Mouse (Mus musculus): ENCODE measurements around the gene Sulf2. TPM values are rescaled to one million over a fixed set of nuclear protein-coding genes. Genes with fewer than 3 reads are reported as not detected.

Sulf2 gene
- polyA plus RNA-seq, 1 experiment from 2014 or later = 68.4 TPM

- Histone ChIP-seq H3K9me3 (ENCODE audit: control insufficient read depth, low read length) (no peaks in the 10 kb centered on the region), H3K4me1 (ENCODE audit: control insufficient read depth, insufficient read depth, low read length) (peaks cover 25% of the 10 kb centered on the region), H3K36me3 (ENCODE audit: control insufficient read depth, insufficient read depth, low read length) (peaks cover 10% of the 10 kb centered on the region; the same call in 1 of the 2 replicates), H3K27ac (ENCODE audit: low read length) (no peak overlapping the region), H3K4me3 (ENCODE audit: low read length) (no peak overlapping the region), H3K27me3 (replicated peaks; ENCODE audit: control insufficient read depth, insufficient read depth, low read length) (no peaks in the 10 kb centered on the region), H3K4me2 (ENCODE audit: low read depth, low read length) (no peak overlapping the region), H3K9ac (ENCODE audit: low read depth, low read length) (peak overlapping the region; percentile 9; the same call in 1 of the 2 replicates)
- ATAC-seq = peak; percentile 56; the same call in 1 of the 2 replicates
- 33% methylated on average over 16 of the region's 16 CpGs for WGBS
These were observed 19.6 kb downstream of the Sulf2 start for GRCm38 (mm10) chr2:166135711-166136485.

- Histone ChIP-seq H3K4me3 (ENCODE audit: low read length) (no peak overlapping the region), H3K4me2 (ENCODE audit: low read depth, low read length) (no peak overlapping the region), H3K27me3 (replicated peaks; ENCODE audit: control insufficient read depth, insufficient read depth, low read length) (no peaks in the 10 kb centered on the region), H3K27ac (ENCODE audit: low read length) (no peak overlapping the region), H3K36me3 (ENCODE audit: control insufficient read depth, insufficient read depth, low read length) (peaks cover 10% of the 10 kb centered on the region; the same call in 1 of the 2 replicates), H3K9ac (ENCODE audit: low read depth, low read length) (no peak overlapping the region), H3K4me1 (ENCODE audit: control insufficient read depth, insufficient read depth, low read length) (peaks cover 18% of the 10 kb centered on the region; the same call in 1 of the 2 replicates), H3K9me3 (ENCODE audit: control insufficient read depth, low read length) (no peaks in the 10 kb centered on the region)
- no peak for ATAC-seq
- 88% methylated on average over 4 of the region's 4 CpGs for WGBS
These were observed 26.7 kb downstream of the Sulf2 start for GRCm38 (mm10) chr2:166128756-166129155.

- H3K9ac ChIP-seq (ENCODE audit: low read depth, low read length) = no peak overlapping the region
- H3K4me1 ChIP-seq (ENCODE audit: control insufficient read depth, insufficient read depth, low read length) = peaks cover 21% of the 10 kb centered on the region; the same call in 1 of the 2 replicates
- no peak for ATAC-seq
- no peaks in the 10 kb centered on the region for H3K9me3 ChIP-seq (ENCODE audit: control insufficient read depth, low read length)
- H3K36me3 ChIP-seq (ENCODE audit: control insufficient read depth, insufficient read depth, low read length) = peaks cover 10% of the 10 kb centered on the region; the same call in 1 of the 2 replicates
- no peaks in the 10 kb centered on the region for H3K27me3 ChIP-seq (replicated peaks; ENCODE audit: control insufficient read depth, insufficient read depth, low read length)
- no peak overlapping the region for H3K27ac ChIP-seq (ENCODE audit: low read length)
- no peak overlapping the region for H3K4me3 ChIP-seq (ENCODE audit: low read length)
- 93% methylated on average over 15 of the region's 15 CpGs for WGBS
- no peak overlapping the region for H3K4me2 ChIP-seq (ENCODE audit: low read depth, low read length)
These were observed 27.4 kb downstream of the Sulf2 start for GRCm38 (mm10) chr2:166128032-166128431.

GRCm38 (mm10) chr2:166126343-166126742 is 29.1 kb downstream of the Sulf2 start:
- WGBS = 77% methylated on average over 11 of the region's 11 CpGs
- Histone ChIP-seq H3K27ac (ENCODE audit: low read length) (no peak overlapping the region), H3K4me3 (ENCODE audit: low read length) (no peak overlapping the region), H3K9ac (ENCODE audit: low read depth, low read length) (no peak overlapping the region), H3K4me2 (ENCODE audit: low read depth, low read length) (no peak overlapping the region), H3K4me1 (ENCODE audit: control insufficient read depth, insufficient read depth, low read length) (peaks cover 34% of the 10 kb centered on the region), H3K36me3 (ENCODE audit: control insufficient read depth, insufficient read depth, low read length) (peaks cover 1% of the 10 kb centered on the region; the same call in 1 of the 2 replicates), H3K27me3 (replicated peaks; ENCODE audit: control insufficient read depth, insufficient read depth, low read length) (no peaks in the 10 kb centered on the region), H3K9me3 (ENCODE audit: control insufficient read depth, low read length) (no peaks in the 10 kb centered on the region)
- no peak for ATAC-seq

GRCm38 (mm10) chr2:166125492-166126252 is 29.8 kb downstream of the Sulf2 start:
- WGBS = 63% methylated on average over 13 of the region's 13 CpGs

GRCm38 (mm10) chr2:166125033-166125432 is 30.4 kb downstream of the Sulf2 start:
- Histone ChIP-seq H3K9me3 (ENCODE audit: control insufficient read depth, low read length) (no peaks in the 10 kb centered on the region), H3K9ac (ENCODE audit: low read depth, low read length) (no peak overlapping the region), H3K4me3 (ENCODE audit: low read length) (no peak overlapping the region), H3K4me2 (ENCODE audit: low read depth, low read length) (no peak overlapping the region), H3K4me1 (ENCODE audit: control insufficient read depth, insufficient read depth, low read length) (peaks cover 34% of the 10 kb centered on the region), H3K27me3 (replicated peaks; ENCODE audit: control insufficient read depth, insufficient read depth, low read length) (no peaks in the 10 kb centered on the region), H3K27ac (ENCODE audit: low read length) (no peak overlapping the region), H3K36me3 (ENCODE audit: control insufficient read depth, insufficient read depth, low read length) (no peaks in the 10 kb centered on the region; the same call in 1 of the 2 replicates)
- ATAC-seq = peak; percentile 54
- 35% methylated on average over 2 of the region's 2 CpGs for WGBS

More at GRCm38 (mm10) chr2:166125492-166126252, 29.8 kb downstream of the Sulf2 start:
- no peaks in the 10 kb centered on the region; the same call in 1 of the 2 replicates for H3K36me3 ChIP-seq (ENCODE audit: control insufficient read depth, insufficient read depth, low read length)
- H3K4me2 ChIP-seq (ENCODE audit: low read depth, low read length) = no peak overlapping the region
- H3K9ac ChIP-seq (ENCODE audit: low read depth, low read length) = no peak overlapping the region
- peaks cover 34% of the 10 kb centered on the region for H3K4me1 ChIP-seq (ENCODE audit: control insufficient read depth, insufficient read depth, low read length)
- H3K27ac ChIP-seq (ENCODE audit: low read length) = no peak overlapping the region
- peak; percentile 17; the same call in 1 of the 2 replicates for ATAC-seq
- no peaks in the 10 kb centered on the region for H3K27me3 ChIP-seq (replicated peaks; ENCODE audit: control insufficient read depth, insufficient read depth, low read length)
- H3K4me3 ChIP-seq (ENCODE audit: low read length) = no peak overlapping the region
- H3K9me3 ChIP-seq (ENCODE audit: control insufficient read depth, low read length) = no peaks in the 10 kb centered on the region

- Histone ChIP-seq H3K9ac (ENCODE audit: low read depth, low read length) (no peak overlapping the region), H3K9me3 (ENCODE audit: control insufficient read depth, low read length) (no peaks in the 10 kb centered on the region), H3K4me3 (ENCODE audit: low read length) (no peak overlapping the region), H3K27ac (ENCODE audit: low read length) (no peak overlapping the region), H3K36me3 (ENCODE audit: control insufficient read depth, insufficient read depth, low read length) (no peaks in the 10 kb centered on the region), H3K27me3 (replicated peaks; ENCODE audit: control insufficient read depth, insufficient read depth, low read length) (no peaks in the 10 kb centered on the region), H3K4me2 (ENCODE audit: low read depth, low read length) (no peak overlapping the region), H3K4me1 (ENCODE audit: control insufficient read depth, insufficient read depth, low read length) (peaks cover 34% of the 10 kb centered on the region)
- 53% methylated on average over 6 of the region's 6 CpGs for WGBS
- ATAC-seq = 0 out of 2 replicates have a peak, but pooled peaks have one; percentile 17
These were observed 32.7 kb downstream of the Sulf2 start for GRCm38 (mm10) chr2:166122781-166123180.

- Histone ChIP-seq H3K9ac (ENCODE audit: low read depth, low read length) (no peak overlapping the region), H3K27me3 (replicated peaks; ENCODE audit: control insufficient read depth, insufficient read depth, low read length) (no peaks in the 10 kb centered on the region), H3K4me2 (ENCODE audit: low read depth, low read length) (no peak overlapping the region), H3K4me3 (ENCODE audit: low read length) (no peak overlapping the region), H3K9me3 (ENCODE audit: control insufficient read depth, low read length) (no peaks in the 10 kb centered on the region), H3K36me3 (ENCODE audit: control insufficient read depth, insufficient read depth, low read length) (peaks cover 4% of the 10 kb centered on the region; the same call in 1 of the 2 replicates), H3K27ac (ENCODE audit: low read length) (no peak overlapping the region), H3K4me1 (ENCODE audit: control insufficient read depth, insufficient read depth, low read length) (peaks cover 34% of the 10 kb centered on the region)
- WGBS = 69% methylated on average over 14 of the region's 14 CpGs
- ATAC-seq = peak; percentile 78
These were observed 33.6 kb downstream of the Sulf2 start for GRCm38 (mm10) chr2:166121681-166122355.

- no peak overlapping the region for H3K4me2 ChIP-seq (ENCODE audit: low read depth, low read length)
- H3K4me3 ChIP-seq (ENCODE audit: low read length) = no peak overlapping the region
- no peak overlapping the region for H3K9ac ChIP-seq (ENCODE audit: low read depth, low read length)
- ATAC-seq = no peak
- H3K27me3 ChIP-seq (replicated peaks; ENCODE audit: control insufficient read depth, insufficient read depth, low read length) = no peaks in the 10 kb centered on the region
- 87% methylated on average over 2 of the region's 2 CpGs for WGBS
- H3K27ac ChIP-seq (ENCODE audit: low read length) = no peak overlapping the region
- no peaks in the 10 kb centered on the region for H3K9me3 ChIP-seq (ENCODE audit: control insufficient read depth, low read length)
- peaks cover 19% of the 10 kb centered on the region for H3K4me1 ChIP-seq (ENCODE audit: control insufficient read depth, insufficient read depth, low read length)
- H3K36me3 ChIP-seq (ENCODE audit: control insufficient read depth, insufficient read depth, low read length) = peaks cover 13% of the 10 kb centered on the region; the same call in 1 of the 2 replicates
These were observed 35.5 kb downstream of the Sulf2 start for GRCm38 (mm10) chr2:166119992-166120391.
